In genomic region chr17:15375224-15375623, GRCm38 (mm10) we compare ENCODE assay signal across 8 mouse cellular contexts. TPM values are rescaled to one million over a fixed set of nuclear protein-coding genes. Genes with fewer than 3 reads are reported as not detected.
DNase-seq lines count a peak whose midpoint lies in the region; ATAC-seq and TF ChIP-seq lines count a peak whose summit lies in the region.

No protein-coding gene starts in this region.

- TF ChIP-seq CTCF in lung, embryonic 14.5 days (IDR thresholded peaks at IDR 0.05; ENCODE audit: low read depth), result no peak

- ATAC-seq in lung, embryonic 14.5 days (ENCODE audit: insufficient read depth), result no peak
- ATAC-seq in embryonic facial prominence, embryonic 11.5 days (replicated peaks; ENCODE audit: insufficient number of reproducible peaks, low FRiP score, low TSS enrichment, low read depth), result no peak
- peak; percentile 47 for ATAC-seq in inflammation-experienced regulatory T-cells, adult 6 months

- peak overlapping the region; percentile 54 for H3K4me3 ChIP-seq in lung, embryonic 14.5 days (ENCODE audit: low read depth, low read length)
- H3K4me3 ChIP-seq in embryonic facial prominence, embryonic 11.5 days (ENCODE audit: low read depth, low read length), result peak overlapping the region; percentile 52
- peak overlapping the region; percentile 76 for H3K4me3 ChIP-seq in myocyte

- peak overlapping the region; percentile 32; the same call in 1 of the 2 replicates for H3K27ac ChIP-seq in lung, embryonic 14.5 days (ENCODE audit: low read depth)
- H3K27ac ChIP-seq in embryonic facial prominence, embryonic 11.5 days (replicated peaks; ENCODE audit: low read depth, low read length), result 0 out of 2 replicates have a peak overlapping the region, but pooled peaks have one; percentile 6

- H3K9me3 ChIP-seq in lung, embryonic 14.5 days (ENCODE audit: low read depth, low read length), result no peaks in the 10 kb centered on the region
- no peaks in the 10 kb centered on the region for H3K9me3 ChIP-seq in embryonic facial prominence, embryonic 11.5 days (replicated peaks; ENCODE audit: control insufficient read depth, low read length)

- H3K36me3 ChIP-seq in lung, embryonic 14.5 days (ENCODE audit: insufficient read depth), result 0 out of 2 replicates have a peak, but pooled peaks cover 4% of the 10 kb centered on the region
- H3K36me3 ChIP-seq in embryonic facial prominence, embryonic 11.5 days (replicated peaks; ENCODE audit: control insufficient read depth, insufficient read depth, low read depth, low read length), result no peaks in the 10 kb centered on the region
- H3K36me3 ChIP-seq in myocyte (ENCODE audit: control insufficient read depth, insufficient read depth), result no peaks in the 10 kb centered on the region

- WGBS in lung, embryonic 14.5 days, result under 1% methylated on average over 18 of the region's 18 CpGs
- 0% methylated on average over 18 of the region's 18 CpGs for WGBS in embryonic facial prominence, embryonic 11.5 days

- H3K79me2 ChIP-seq in myocyte (ENCODE audit: control insufficient read depth, insufficient read depth), result peaks cover 43% of the 10 kb centered on the region

- no peak for TF ChIP-seq POLR2A in myocyte (IDR thresholded peaks at IDR 0.05; ENCODE audit: insufficient read length, low read depth)

- H3K4me1 ChIP-seq in lung, embryonic 14.5 days (ENCODE audit: insufficient read depth), result peaks cover 14% of the 10 kb centered on the region
- no peaks in the 10 kb centered on the region; the same call in 1 of the 2 replicates for H3K4me1 ChIP-seq in embryonic facial prominence, embryonic 11.5 days (ENCODE audit: control insufficient read depth, insufficient read depth, low read length)

- DNase-seq in lung, embryonic 14.5 days, result no peak
- DNase-seq in lung, adult 18-20 months, result no peak
- DNase-seq in embryonic facial prominence, embryonic 11.5 days (ENCODE audit: low spot score), result peak; percentile 14
- DNase-seq in adipocyte (ENCODE audit: low spot score), result no peak
- no peak for DNase-seq in left cerebral cortex, adult 9 months (ENCODE audit: low spot score in 2 of 2)
- DNase-seq in ovary, adult 18-20 months (ENCODE audit: low spot score), result no peak

- peaks cover 63% of the 10 kb centered on the region for H3K27me3 ChIP-seq in lung, embryonic 14.5 days (ENCODE audit: insufficient read depth, low read length)
- peaks cover 53% of the 10 kb centered on the region for H3K27me3 ChIP-seq in embryonic facial prominence, embryonic 11.5 days (ENCODE audit: control insufficient read depth, insufficient read depth, low read length)
- no peaks in the 10 kb centered on the region for H3K27me3 ChIP-seq in myocyte (ENCODE audit: control insufficient read depth, insufficient read depth, insufficient read length)

- peak overlapping the region; percentile 60 for H3K9ac ChIP-seq in lung, embryonic 14.5 days
- H3K9ac ChIP-seq in embryonic facial prominence, embryonic 11.5 days (replicated peaks; ENCODE audit: low read length), result peak overlapping the region; percentile 52

- H3K4me2 ChIP-seq in lung, embryonic 14.5 days, result peak overlapping the region; percentile 100
- peak overlapping the region; percentile 96 for H3K4me2 ChIP-seq in embryonic facial prominence, embryonic 11.5 days (ENCODE audit: low read depth, low read length)
- H3K4me2 ChIP-seq in myocyte (ENCODE audit: low read depth), result peak overlapping the region; percentile 94

- H3ac ChIP-seq in myocyte (ENCODE audit: control insufficient read depth, insufficient read length), result peak overlapping the region; percentile 53

TF ChIP-seq in myocyte, 11 proteins besides CTCF, POLR2A, EP300 and RAD21:
- no peak for TF ChIP-seq TCF3 (IDR thresholded peaks at IDR 0.05; ENCODE audit: insufficient read length, low read depth)
- TF ChIP-seq CEBPB (IDR thresholded peaks at IDR 0.05; ENCODE audit: insufficient read depth, poor library complexity, severe bottlenecking), result no peak
- no peak for TF ChIP-seq POLR2AphosphoS2 (IDR thresholded peaks at IDR 0.05; ENCODE audit: insufficient read length, low read depth)
- TF ChIP-seq MYOG (IDR thresholded peaks at IDR 0.05; ENCODE audit: control insufficient read depth in 1 of 3, insufficient read depth in 1 of 3, insufficient read length in 2 of 3, low read depth in 2 of 3), result no peak
- no peak for TF ChIP-seq MAX (IDR thresholded peaks at IDR 0.05; ENCODE audit: low read depth)
- TF ChIP-seq SRF (IDR thresholded peaks at IDR 0.05; ENCODE audit: control insufficient read depth, insufficient read length, low read depth), result no peak
- TF ChIP-seq TCF12 (IDR thresholded peaks at IDR 0.05; ENCODE audit: insufficient read depth, poor library complexity, severe bottlenecking), result no peak
- no peak for TF ChIP-seq E2F4 (IDR thresholded peaks at IDR 0.05; ENCODE audit: insufficient read depth)
- TF ChIP-seq REST (IDR thresholded peaks at IDR 0.05; ENCODE audit: insufficient read depth, insufficient read length), result no peak
- no peak for TF ChIP-seq USF1 (IDR thresholded peaks at IDR 0.05; ENCODE audit: low read depth)
- TF ChIP-seq MYOD1 (IDR thresholded peaks at IDR 0.05; ENCODE audit: control insufficient read depth in 1 of 3, insufficient read length in 2 of 3, low read depth in 2 of 3), result no peak
TF ChIP-seq in myocyte: peak in this region for 0.

RNA-seq across cellular contexts. Expression of gene Dll1, which starts 1.4 kb away (rescaled TPM):
- polyA plus RNA-seq in lung, embryonic 14.5 days (2014; fragmentation: Nextera tagmentation; extraction: Ambion mirVana), result 3.1 and 3.4 TPM in 2 replicates
- polyA plus RNA-seq in embryonic facial prominence, embryonic 11.5 days (2014; fragmentation: Nextera tagmentation; extraction: Ambion mirVana), result 9.0 and 9.6 TPM in 2 replicates
- under 1 TPM in 1 of 3 experiments, not detected in 2; 0.35 TPM for polyA plus RNA-seq in inflammation-experienced regulatory T-cells, adult 6 months (2017; shearing (Covaris generic))
- polyA plus RNA-seq in myocyte (2012; fragmentation: generic; extraction: Trizol), result 13.3 TPM

RNA-seq across cellular contexts. Expression of gene Fam120b, which starts 20.8 kb away (rescaled TPM):
- 25.0 and 26.6 TPM in 2 replicates for polyA plus RNA-seq in lung, embryonic 14.5 days (2014; fragmentation: Nextera tagmentation; extraction: Ambion mirVana)
- polyA plus RNA-seq in embryonic facial prominence, embryonic 11.5 days (2014; fragmentation: Nextera tagmentation; extraction: Ambion mirVana), result 30.2 and 30.6 TPM in 2 replicates
- 10 to 100 TPM; 23.8 to 39.8 (median 32.7) TPM for polyA plus RNA-seq in inflammation-experienced regulatory T-cells, adult 6 months (2017; shearing (Covaris generic))
- 8.8 TPM for polyA plus RNA-seq in myocyte (2012; fragmentation: generic; extraction: Trizol)
